Mouse (Mus musculus): ENCODE measurements around the gene Taok3. TPM values are rescaled to one million over a fixed set of nuclear protein-coding genes. Genes with fewer than 3 reads are reported as not detected.

Taok3 gene
- 40.4 and 47.7 TPM in 2 replicates for polyA plus RNA-seq (2015; fragmentation: Nextera tagmentation; extraction: Ambion mirVana)

DNA sequence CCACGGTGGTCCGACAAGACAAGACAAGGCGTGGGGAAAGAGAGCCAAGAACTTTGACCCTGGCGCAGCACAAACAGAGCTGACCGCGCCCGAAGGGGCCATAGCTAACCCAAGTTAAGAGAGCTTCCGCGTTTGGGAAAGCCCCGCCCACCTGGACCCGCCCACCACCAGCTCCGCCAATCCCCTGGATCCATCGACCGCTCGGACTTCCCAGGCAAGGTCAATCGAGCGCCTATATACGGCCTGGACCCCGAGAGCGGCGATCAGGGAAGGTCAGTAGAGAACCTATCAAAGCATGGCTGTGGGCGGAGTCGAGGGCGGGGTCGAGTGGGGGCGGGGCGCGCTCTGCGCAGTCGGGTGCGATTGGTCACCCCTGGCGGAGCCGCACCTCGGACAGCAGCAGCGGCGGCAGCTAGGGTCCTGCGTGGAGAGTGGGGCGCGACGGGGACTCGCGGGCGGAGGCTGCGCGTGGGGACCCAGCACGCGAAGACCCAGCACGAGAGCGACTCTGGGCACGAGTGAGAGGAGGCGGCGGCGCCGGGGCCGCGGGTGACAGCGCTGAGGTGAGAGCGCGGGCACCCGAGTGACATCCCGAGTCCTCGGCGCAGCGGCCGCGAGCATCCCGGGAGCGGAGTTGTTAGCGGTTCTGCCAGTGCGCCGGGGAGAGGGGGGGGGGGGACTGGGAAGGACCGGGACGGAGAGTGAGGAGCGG lies at the start of gene Taok3:
TSS of gene Taok3 (plus strand) at position 353 of the 712 bp plus-strand sequence.
- TF ChIP-seq CTCF (IDR thresholded peaks at IDR 0.05; ENCODE audit: low read depth) = no peak; the same call in 1 of the 2 replicates
- Histone ChIP-seq H3K4me3 (ENCODE audit: low read depth, low read length) (peak within 1 kb of the TSS; percentile 79), H3K36me3 (ENCODE audit: control insufficient read depth, insufficient read depth) (no peaks in the 10 kb centered on the region), H3K4me1 (replicated peaks; ENCODE audit: control insufficient read depth, insufficient read depth, low read length) (no peaks in the 10 kb centered on the region; the same call in 1 of the 2 replicates), H3K27me3 (replicated peaks; ENCODE audit: control insufficient read depth, insufficient read depth, low read length) (no peaks in the 10 kb centered on the region), H3K9me3 (ENCODE audit: control insufficient read depth) (no peaks in the 10 kb centered on the region), H3K27ac (ENCODE audit: low read depth, low read length) (peak within 1 kb of the TSS; percentile 95), H3K9ac (ENCODE audit: low read depth, low read length) (peak within 1 kb of the TSS; percentile 73), H3K4me2 (replicated peaks; ENCODE audit: low read depth) (peak within 1 kb of the TSS; percentile 68)
- under 1% methylated on average over 72 of the region's 74 CpGs for WGBS
- ATAC-seq = peak; percentile 83

DNA sequence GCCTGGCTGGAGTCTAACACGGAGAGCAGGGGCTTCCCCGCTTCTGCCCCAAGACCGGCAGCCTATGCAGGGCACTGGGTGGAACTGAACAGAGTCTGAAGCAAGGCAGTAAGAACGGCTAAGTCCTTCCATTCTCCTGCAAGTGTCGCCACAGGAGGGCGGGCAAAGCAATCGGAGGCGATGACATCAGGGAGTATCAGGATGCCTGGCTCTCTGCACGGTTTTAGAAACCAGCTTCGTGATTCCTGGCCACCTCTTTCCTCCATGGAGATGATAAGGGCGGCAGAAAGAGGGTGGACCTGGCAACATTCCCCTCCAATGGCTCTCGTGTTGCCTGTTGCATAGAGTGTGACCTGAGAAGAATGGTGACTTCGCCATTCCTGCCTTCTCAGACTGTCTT lies 32.2 kb upstream of the Taok3 start:
- 7% methylated on average over 13 of the region's 13 CpGs for WGBS
- ATAC-seq = no peak

DNA sequence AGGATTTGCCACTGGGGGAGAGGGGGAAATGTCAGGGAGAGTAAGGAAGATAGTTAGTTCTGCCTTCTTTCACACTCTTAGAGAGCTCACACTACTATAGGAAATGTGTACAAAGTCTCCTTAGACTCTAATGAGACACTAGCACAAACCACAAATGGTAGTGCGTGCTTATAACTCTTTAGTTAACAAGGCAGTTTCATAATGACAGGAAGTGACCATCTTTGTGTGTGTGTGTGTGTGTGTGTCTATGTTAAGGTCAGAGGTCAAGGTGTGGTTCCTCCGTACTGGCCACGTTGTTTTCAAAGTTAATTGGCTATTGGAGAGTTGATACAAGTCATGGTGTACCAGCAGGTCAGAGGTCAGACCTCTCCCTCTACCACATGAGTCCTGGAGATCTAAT lies 30.8 kb upstream of the Taok3 start:
- H3K27me3 ChIP-seq (replicated peaks; ENCODE audit: control insufficient read depth, insufficient read depth, low read length) = no peaks in the 10 kb centered on the region
- H3K9ac ChIP-seq (ENCODE audit: low read depth, low read length) = no peak overlapping the region
- H3K36me3 ChIP-seq (ENCODE audit: control insufficient read depth, insufficient read depth) = peaks cover 35% of the 10 kb centered on the region
- no peak overlapping the region for H3K4me3 ChIP-seq (ENCODE audit: low read depth, low read length)
- no peaks in the 10 kb centered on the region for H3K4me1 ChIP-seq (replicated peaks; ENCODE audit: control insufficient read depth, insufficient read depth, low read length)
- TF ChIP-seq CTCF (IDR thresholded peaks at IDR 0.05; ENCODE audit: low read depth) = no peak
- WGBS = 27% methylated on average over 3 of the region's 3 CpGs
- no peak for ATAC-seq
- H3K4me2 ChIP-seq (replicated peaks; ENCODE audit: low read depth) = no peak overlapping the region
- no peak overlapping the region for H3K27ac ChIP-seq (ENCODE audit: low read depth, low read length)
- H3K9me3 ChIP-seq (ENCODE audit: control insufficient read depth) = no peaks in the 10 kb centered on the region

More for the DNA sequence above, 32.2 kb upstream of the Taok3 start:
- Histone ChIP-seq H3K4me3 (ENCODE audit: low read depth, low read length) (0 out of 2 replicates have a peak overlapping the region, but pooled peaks have one; percentile 9), H3K9me3 (ENCODE audit: control insufficient read depth) (no peaks in the 10 kb centered on the region), H3K27me3 (replicated peaks; ENCODE audit: control insufficient read depth, insufficient read depth, low read length) (no peaks in the 10 kb centered on the region), H3K9ac (ENCODE audit: low read depth, low read length) (no peak overlapping the region), H3K36me3 (ENCODE audit: control insufficient read depth, insufficient read depth) (peaks cover 21% of the 10 kb centered on the region), H3K4me1 (replicated peaks; ENCODE audit: control insufficient read depth, insufficient read depth, low read length) (no peaks in the 10 kb centered on the region), H3K27ac (ENCODE audit: low read depth, low read length) (no peak overlapping the region), H3K4me2 (replicated peaks; ENCODE audit: low read depth) (peak overlapping the region; percentile 44)
- peak; percentile 51 for TF ChIP-seq CTCF (IDR thresholded peaks at IDR 0.05; ENCODE audit: low read depth)

DNA sequence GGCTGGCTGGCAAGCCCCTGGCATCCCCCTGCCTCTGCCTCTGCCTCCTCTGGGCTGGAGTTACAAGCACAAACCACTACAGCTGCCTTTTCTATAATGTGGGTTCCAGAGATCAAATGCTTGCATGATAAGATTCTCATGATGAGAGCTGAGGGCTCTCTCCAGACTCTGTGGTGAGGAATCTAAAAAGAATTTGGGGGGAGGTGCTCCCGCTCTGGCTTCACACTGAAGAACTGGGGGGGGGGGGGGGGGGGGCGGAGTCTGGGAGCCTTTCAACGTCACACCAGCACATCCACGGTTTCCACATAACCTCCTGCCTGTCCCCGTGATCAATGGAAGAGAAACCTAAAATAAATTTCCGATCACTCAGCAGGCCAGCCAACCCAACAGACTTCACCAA lies 30.1 kb upstream of the Taok3 start:
- Histone ChIP-seq H3K27ac (ENCODE audit: low read depth, low read length) (no peak overlapping the region), H3K4me2 (replicated peaks; ENCODE audit: low read depth) (no peak overlapping the region), H3K27me3 (replicated peaks; ENCODE audit: control insufficient read depth, insufficient read depth, low read length) (no peaks in the 10 kb centered on the region), H3K4me1 (replicated peaks; ENCODE audit: control insufficient read depth, insufficient read depth, low read length) (no peaks in the 10 kb centered on the region), H3K4me3 (ENCODE audit: low read depth, low read length) (no peak overlapping the region), H3K9ac (ENCODE audit: low read depth, low read length) (no peak overlapping the region), H3K36me3 (ENCODE audit: control insufficient read depth, insufficient read depth) (peaks cover 42% of the 10 kb centered on the region), H3K9me3 (ENCODE audit: control insufficient read depth) (no peaks in the 10 kb centered on the region)
- TF ChIP-seq CTCF (IDR thresholded peaks at IDR 0.05; ENCODE audit: low read depth) = no peak
- ATAC-seq = no peak
- WGBS = 28% methylated on average over 6 of the region's 6 CpGs

DNA sequence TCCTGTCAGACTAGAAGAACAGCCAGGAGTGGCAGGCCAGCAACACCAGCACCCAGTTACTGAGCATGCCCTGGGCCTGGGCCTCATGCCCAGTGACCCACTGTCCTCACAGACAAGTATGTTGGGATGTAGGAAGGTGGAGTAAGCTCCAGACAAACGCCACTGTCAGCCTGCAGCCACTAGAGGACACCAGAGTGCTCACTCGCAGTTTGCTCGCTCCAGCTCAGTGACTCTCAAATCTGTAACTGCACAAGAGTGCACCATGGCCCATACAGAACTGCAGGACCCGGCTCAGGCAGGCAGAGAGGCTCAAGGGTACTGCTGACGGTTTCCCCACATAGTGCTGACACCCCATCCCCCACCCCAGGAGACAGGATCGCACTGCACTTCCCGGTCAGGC lies 25.5 kb upstream of the Taok3 start:
- Histone ChIP-seq H3K27me3 (replicated peaks; ENCODE audit: control insufficient read depth, insufficient read depth, low read length) (no peaks in the 10 kb centered on the region), H3K4me1 (replicated peaks; ENCODE audit: control insufficient read depth, insufficient read depth, low read length) (no peaks in the 10 kb centered on the region), H3K36me3 (ENCODE audit: control insufficient read depth, insufficient read depth) (peaks cover 79% of the 10 kb centered on the region), H3K9ac (ENCODE audit: low read depth, low read length) (no peak overlapping the region), H3K9me3 (ENCODE audit: control insufficient read depth) (no peaks in the 10 kb centered on the region), H3K4me2 (replicated peaks; ENCODE audit: low read depth) (no peak overlapping the region), H3K27ac (ENCODE audit: low read depth, low read length) (no peak overlapping the region), H3K4me3 (ENCODE audit: low read depth, low read length) (no peak overlapping the region)
- ATAC-seq = no peak
- TF ChIP-seq CTCF (IDR thresholded peaks at IDR 0.05; ENCODE audit: low read depth) = peak; percentile 78
- 37% methylated on average over 7 of the region's 7 CpGs for WGBS

DNA sequence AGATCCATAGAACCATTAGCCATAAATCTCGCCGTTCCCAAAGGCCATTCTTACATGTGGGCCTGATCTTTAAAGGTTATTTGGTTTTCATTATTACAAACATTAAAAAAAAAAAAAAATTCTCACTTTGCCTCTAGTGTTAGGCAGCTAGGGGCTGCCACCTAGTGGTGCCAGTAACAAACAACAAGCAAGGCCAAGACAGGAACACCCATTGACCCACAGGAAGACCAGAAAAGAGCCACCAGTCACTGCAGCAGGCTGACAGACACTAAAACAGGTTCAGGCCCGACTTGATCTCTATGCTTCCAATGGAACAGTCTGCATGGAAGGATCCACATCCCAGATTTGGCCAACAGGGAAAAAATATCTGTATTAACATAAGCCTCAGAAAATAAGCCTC lies 23.2 kb upstream of the Taok3 start:
- ATAC-seq = no peak
- Histone ChIP-seq H3K4me3 (ENCODE audit: low read depth, low read length) (no peak overlapping the region), H3K4me2 (replicated peaks; ENCODE audit: low read depth) (no peak overlapping the region), H3K9me3 (ENCODE audit: control insufficient read depth) (no peaks in the 10 kb centered on the region), H3K27ac (ENCODE audit: low read depth, low read length) (no peak overlapping the region), H3K27me3 (replicated peaks; ENCODE audit: control insufficient read depth, insufficient read depth, low read length) (no peaks in the 10 kb centered on the region), H3K36me3 (ENCODE audit: control insufficient read depth, insufficient read depth) (peaks cover 90% of the 10 kb centered on the region), H3K4me1 (replicated peaks; ENCODE audit: control insufficient read depth, insufficient read depth, low read length) (no peaks in the 10 kb centered on the region), H3K9ac (ENCODE audit: low read depth, low read length) (no peak overlapping the region)
- 27% methylated on average over 3 of the region's 3 CpGs for WGBS
- TF ChIP-seq CTCF (IDR thresholded peaks at IDR 0.05; ENCODE audit: low read depth) = peak; percentile 85
